Mouse (Mus musculus): ENCODE results near the gene Plac8. TPM values are rescaled to one million over a fixed set of nuclear protein-coding genes. Genes with fewer than 3 reads are reported as not detected.

Gene Plac8
- polyA plus RNA-seq (2015; fragmentation: Nextera tagmentation; extraction: Ambion mirVana), result 0.41 TPM in 1 of 2 replicates, not detected in the other

DNA sequence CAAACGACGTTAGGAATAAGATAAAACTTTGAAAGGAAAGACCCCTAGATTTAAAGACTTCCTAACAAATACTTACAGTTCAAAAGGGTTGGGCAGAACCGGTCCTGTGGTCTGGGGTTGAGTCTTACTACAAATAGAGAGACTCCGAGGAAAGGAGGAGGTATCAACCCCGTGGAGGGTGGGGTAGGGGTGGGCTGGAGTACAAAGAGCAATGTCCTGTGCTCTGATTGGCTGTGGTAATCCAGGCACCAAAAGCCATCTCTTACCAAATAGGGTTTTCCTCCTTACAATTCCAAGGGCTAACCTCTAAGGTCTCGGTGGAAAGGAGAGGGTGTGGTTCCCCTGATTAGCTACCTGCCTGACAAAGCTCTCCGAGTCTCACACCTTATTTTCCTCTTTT, at the start of gene Plac8:
Gene Plac8, minus strand, starts transcription at position 177 of the 400 bp plus-strand sequence.
- H3K4me1 ChIP-seq (replicated peaks; ENCODE audit: control insufficient read depth, insufficient read depth, low read length), result no peaks in the 10 kb centered on the region
- H3K27ac ChIP-seq (ENCODE audit: low read length), result no peak within 1 kb of the TSS
- no peak within 1 kb of the TSS for H3K4me2 ChIP-seq (ENCODE audit: low read length)
- no peaks in the 10 kb centered on the region for H3K36me3 ChIP-seq (ENCODE audit: control insufficient read depth, insufficient read depth)
- H3K4me3 ChIP-seq (replicated peaks; ENCODE audit: low read length), result no peak within 1 kb of the TSS
- H3K9ac ChIP-seq (replicated peaks; ENCODE audit: low read depth, low read length), result no peak within 1 kb of the TSS
- WGBS, result 33% methylated on average over 7 of the region's 7 CpGs
- ATAC-seq, result no peak
- no peaks in the 10 kb centered on the region for H3K27me3 ChIP-seq (replicated peaks; ENCODE audit: control insufficient read depth, insufficient read depth, low read length)
- H3K9me3 ChIP-seq (ENCODE audit: control insufficient read depth, low read length), result no peaks in the 10 kb centered on the region

DNA sequence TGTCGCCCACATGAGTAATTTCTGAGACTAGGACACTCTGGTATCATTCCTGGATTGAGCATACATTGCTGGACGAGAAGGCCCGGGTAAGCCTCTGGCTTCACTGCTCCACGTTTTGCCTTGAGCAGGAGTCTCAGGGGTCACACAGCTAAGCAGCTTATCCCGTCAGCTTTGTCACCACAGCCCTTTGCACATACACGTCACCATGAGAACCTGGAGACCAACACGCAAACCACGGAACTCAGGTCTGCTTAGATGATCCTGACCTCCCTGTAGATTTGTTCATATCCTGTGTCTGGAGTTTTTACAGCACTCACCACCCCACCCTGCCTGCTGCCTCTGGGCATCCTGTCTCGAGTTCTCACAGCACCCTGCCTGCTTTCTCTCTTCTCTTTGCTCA, 48.9 kb upstream of the Plac8 start:
- Histone ChIP-seq H3K4me3 (replicated peaks; ENCODE audit: low read length) (no peak overlapping the region), H3K4me2 (ENCODE audit: low read length) (no peak overlapping the region), H3K36me3 (ENCODE audit: control insufficient read depth, insufficient read depth) (no peaks in the 10 kb centered on the region), H3K27ac (ENCODE audit: low read length) (no peak overlapping the region), H3K4me1 (replicated peaks; ENCODE audit: control insufficient read depth, insufficient read depth, low read length) (no peaks in the 10 kb centered on the region), H3K27me3 (replicated peaks; ENCODE audit: control insufficient read depth, insufficient read depth, low read length) (no peaks in the 10 kb centered on the region), H3K9me3 (ENCODE audit: control insufficient read depth, low read length) (no peaks in the 10 kb centered on the region), H3K9ac (replicated peaks; ENCODE audit: low read depth, low read length) (no peak overlapping the region)
- ATAC-seq, result no peak
- WGBS, result 68% methylated on average over 9 of the region's 9 CpGs

DNA sequence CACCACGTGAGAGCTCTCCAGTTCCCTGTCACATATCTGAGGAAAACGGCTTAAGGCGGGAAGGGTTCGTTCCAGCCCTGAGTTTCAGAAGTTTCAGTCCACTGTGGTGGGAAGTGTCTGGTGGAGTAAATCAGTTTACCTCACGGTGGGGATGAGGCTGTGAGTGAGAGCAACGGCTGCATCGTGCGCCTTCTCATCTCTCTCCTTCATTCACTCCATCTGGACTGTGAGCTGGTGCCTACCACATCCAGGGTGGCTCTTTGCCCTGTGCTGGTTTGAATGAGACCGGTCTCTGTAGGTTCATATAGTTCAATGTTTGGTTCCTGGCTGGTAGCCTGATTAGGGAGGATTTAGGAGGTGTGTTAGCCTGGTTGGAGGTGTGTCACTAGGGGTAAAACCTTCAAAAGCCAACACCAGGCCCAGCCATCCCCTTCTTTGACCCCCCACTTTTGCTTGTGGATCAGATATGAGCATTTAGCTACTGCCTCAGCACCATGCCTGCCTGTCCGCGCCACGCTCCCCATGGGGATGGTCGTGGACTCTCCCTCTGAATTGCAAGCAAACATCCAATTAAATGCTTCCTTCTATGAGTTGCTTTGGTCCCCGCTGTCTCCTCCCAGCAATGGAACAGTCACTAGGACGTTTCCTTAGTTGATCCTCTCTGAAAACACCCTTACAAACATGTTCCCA, 47.7 kb upstream of the Plac8 start:
- Histone ChIP-seq H3K4me1 (replicated peaks; ENCODE audit: control insufficient read depth, insufficient read depth, low read length) (no peaks in the 10 kb centered on the region), H3K27me3 (replicated peaks; ENCODE audit: control insufficient read depth, insufficient read depth, low read length) (no peaks in the 10 kb centered on the region), H3K27ac (ENCODE audit: low read length) (no peak overlapping the region), H3K36me3 (ENCODE audit: control insufficient read depth, insufficient read depth) (no peaks in the 10 kb centered on the region), H3K4me3 (replicated peaks; ENCODE audit: low read length) (no peak overlapping the region), H3K4me2 (ENCODE audit: low read length) (no peak overlapping the region), H3K9ac (replicated peaks; ENCODE audit: low read depth, low read length) (no peak overlapping the region), H3K9me3 (ENCODE audit: control insufficient read depth, low read length) (no peaks in the 10 kb centered on the region)
- 88% methylated on average over 15 of the region's 15 CpGs for WGBS
- no peak for ATAC-seq

- ATAC-seq, result no peak
- 89% methylated on average over 17 of the region's 17 CpGs for WGBS
- Histone ChIP-seq H3K27me3 (replicated peaks; ENCODE audit: control insufficient read depth, insufficient read depth, low read length) (no peaks in the 10 kb centered on the region), H3K4me2 (ENCODE audit: low read length) (no peak overlapping the region), H3K4me3 (replicated peaks; ENCODE audit: low read length) (no peak overlapping the region), H3K27ac (ENCODE audit: low read length) (no peak overlapping the region), H3K9ac (replicated peaks; ENCODE audit: low read depth, low read length) (no peak overlapping the region), H3K36me3 (ENCODE audit: control insufficient read depth, insufficient read depth) (no peaks in the 10 kb centered on the region), H3K9me3 (ENCODE audit: control insufficient read depth, low read length) (no peaks in the 10 kb centered on the region), H3K4me1 (replicated peaks; ENCODE audit: control insufficient read depth, insufficient read depth, low read length) (no peaks in the 10 kb centered on the region)
Observed at GRCm38 (mm10) chr5:100613896-100614768, 42.1 kb upstream of the Plac8 start.

- H3K4me1 ChIP-seq (replicated peaks; ENCODE audit: control insufficient read depth, insufficient read depth, low read length), result no peaks in the 10 kb centered on the region
- H3K4me2 ChIP-seq (ENCODE audit: low read length), result no peak overlapping the region
- H3K4me3 ChIP-seq (replicated peaks; ENCODE audit: low read length), result no peak overlapping the region
- H3K27ac ChIP-seq (ENCODE audit: low read length), result no peak overlapping the region
- ATAC-seq, result no peak
- H3K36me3 ChIP-seq (ENCODE audit: control insufficient read depth, insufficient read depth), result no peaks in the 10 kb centered on the region
- no peaks in the 10 kb centered on the region for H3K9me3 ChIP-seq (ENCODE audit: control insufficient read depth, low read length)
- WGBS, result 85% methylated on average over 9 of the region's 9 CpGs
- no peak overlapping the region for H3K9ac ChIP-seq (replicated peaks; ENCODE audit: low read depth, low read length)
- H3K27me3 ChIP-seq (replicated peaks; ENCODE audit: control insufficient read depth, insufficient read depth, low read length), result no peaks in the 10 kb centered on the region
Observed at GRCm38 (mm10) chr5:100607868-100608267, 35.8 kb upstream of the Plac8 start.

- Histone ChIP-seq H3K9ac (replicated peaks; ENCODE audit: low read depth, low read length) (no peak overlapping the region), H3K27me3 (replicated peaks; ENCODE audit: control insufficient read depth, insufficient read depth, low read length) (no peaks in the 10 kb centered on the region), H3K9me3 (ENCODE audit: control insufficient read depth, low read length) (no peaks in the 10 kb centered on the region), H3K36me3 (ENCODE audit: control insufficient read depth, insufficient read depth) (no peaks in the 10 kb centered on the region), H3K4me2 (ENCODE audit: low read length) (no peak overlapping the region), H3K4me1 (replicated peaks; ENCODE audit: control insufficient read depth, insufficient read depth, low read length) (no peaks in the 10 kb centered on the region), H3K4me3 (replicated peaks; ENCODE audit: low read length) (no peak overlapping the region), H3K27ac (ENCODE audit: low read length) (no peak overlapping the region)
- 81% methylated on average over 4 of the region's 4 CpGs for WGBS
- no peak for ATAC-seq
Observed at GRCm38 (mm10) chr5:100607090-100607762, 35.2 kb upstream of the Plac8 start.

DNA sequence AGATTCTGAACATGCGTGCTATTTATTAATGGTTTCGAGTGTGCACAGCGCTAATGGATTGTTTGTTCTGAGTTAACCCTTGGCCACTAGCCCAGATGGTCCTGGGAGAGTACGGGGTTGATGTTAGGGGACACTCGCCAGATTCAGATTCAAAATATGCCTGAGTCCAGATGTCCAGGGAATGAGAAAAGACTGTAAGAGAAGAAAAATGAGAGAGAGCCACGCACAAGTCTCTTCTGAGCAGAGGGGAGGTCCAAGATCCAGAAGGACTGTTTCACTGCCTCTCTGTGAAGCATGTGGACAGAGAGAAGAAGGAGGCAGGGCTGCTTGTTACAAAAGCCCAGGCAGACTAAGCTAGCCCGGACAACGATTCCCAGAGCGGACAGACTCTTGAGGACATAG, 33.8 kb upstream of the Plac8 start:
- H3K9ac ChIP-seq (replicated peaks; ENCODE audit: low read depth, low read length), result no peak overlapping the region
- no peak overlapping the region for H3K4me2 ChIP-seq (ENCODE audit: low read length)
- no peaks in the 10 kb centered on the region for H3K9me3 ChIP-seq (ENCODE audit: control insufficient read depth, low read length)
- WGBS, result 64% methylated on average over 9 of the region's 9 CpGs
- no peaks in the 10 kb centered on the region for H3K36me3 ChIP-seq (ENCODE audit: control insufficient read depth, insufficient read depth)
- no peaks in the 10 kb centered on the region for H3K4me1 ChIP-seq (replicated peaks; ENCODE audit: control insufficient read depth, insufficient read depth, low read length)
- no peak for ATAC-seq
- no peak overlapping the region for H3K27ac ChIP-seq (ENCODE audit: low read length)
- no peak overlapping the region for H3K4me3 ChIP-seq (replicated peaks; ENCODE audit: low read length)
- H3K27me3 ChIP-seq (replicated peaks; ENCODE audit: control insufficient read depth, insufficient read depth, low read length), result no peaks in the 10 kb centered on the region

- Histone ChIP-seq H3K4me2 (ENCODE audit: low read length) (no peak overlapping the region), H3K4me1 (replicated peaks; ENCODE audit: control insufficient read depth, insufficient read depth, low read length) (no peaks in the 10 kb centered on the region), H3K27me3 (replicated peaks; ENCODE audit: control insufficient read depth, insufficient read depth, low read length) (no peaks in the 10 kb centered on the region), H3K27ac (ENCODE audit: low read length) (no peak overlapping the region), H3K36me3 (ENCODE audit: control insufficient read depth, insufficient read depth) (no peaks in the 10 kb centered on the region), H3K9ac (replicated peaks; ENCODE audit: low read depth, low read length) (no peak overlapping the region), H3K9me3 (ENCODE audit: control insufficient read depth, low read length) (no peaks in the 10 kb centered on the region), H3K4me3 (replicated peaks; ENCODE audit: low read length) (no peak overlapping the region)
- 83% methylated on average over 4 of the region's 4 CpGs for WGBS
- no peak for ATAC-seq
Observed at GRCm38 (mm10) chr5:100604061-100604460, 32.0 kb upstream of the Plac8 start.

- H3K4me1 ChIP-seq (replicated peaks; ENCODE audit: control insufficient read depth, insufficient read depth, low read length), result no peaks in the 10 kb centered on the region
- H3K36me3 ChIP-seq (ENCODE audit: control insufficient read depth, insufficient read depth), result no peaks in the 10 kb centered on the region
- no peak overlapping the region for H3K4me3 ChIP-seq (replicated peaks; ENCODE audit: low read length)
- WGBS, result 89% methylated on average over 2 of the region's 2 CpGs
- H3K9me3 ChIP-seq (ENCODE audit: control insufficient read depth, low read length), result no peaks in the 10 kb centered on the region
- H3K4me2 ChIP-seq (ENCODE audit: low read length), result no peak overlapping the region
- no peak overlapping the region for H3K9ac ChIP-seq (replicated peaks; ENCODE audit: low read depth, low read length)
- H3K27me3 ChIP-seq (replicated peaks; ENCODE audit: control insufficient read depth, insufficient read depth, low read length), result no peaks in the 10 kb centered on the region
- no peak for ATAC-seq
- no peak overlapping the region for H3K27ac ChIP-seq (ENCODE audit: low read length)
Observed at GRCm38 (mm10) chr5:100601864-100602263, 29.8 kb upstream of the Plac8 start.

All from forebrain, embryonic 16.5 days (tissue).